Mouse (Mus musculus): ENCODE data around the gene Atxn7l1.

DNA sequence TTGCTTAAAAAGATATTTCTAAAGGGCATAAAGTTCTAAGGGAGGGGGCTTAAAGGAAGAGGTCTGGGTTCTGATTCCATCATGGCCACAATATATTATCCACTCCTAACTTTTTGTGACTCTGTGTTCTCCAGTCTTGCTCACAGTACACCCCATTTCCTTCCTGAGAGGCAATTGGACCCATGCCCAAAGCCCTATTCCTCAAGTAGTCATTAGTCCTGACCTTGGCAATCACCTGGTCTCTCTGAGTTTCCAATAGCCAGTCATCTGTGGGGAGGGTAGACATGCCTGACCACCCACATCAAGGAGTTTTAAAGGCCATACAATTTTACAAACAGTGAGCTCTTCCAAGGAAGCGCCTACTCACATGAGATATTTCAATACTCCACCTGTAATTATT, 176.3 kb downstream of the Atxn7l1 start:
- no peak for TF ChIP-seq GATA1 (IDR thresholded peaks at IDR 0.05; ENCODE audit: low read length)
- TF ChIP-seq TAL1 (IDR thresholded peaks at IDR 0.05; ENCODE audit: low read length), result no peak

Measured in erythroblast, embryonic 14.5 days (primary cell).